ENCODE assay signal across 8 mouse cellular contexts in the genomic region with DNA sequence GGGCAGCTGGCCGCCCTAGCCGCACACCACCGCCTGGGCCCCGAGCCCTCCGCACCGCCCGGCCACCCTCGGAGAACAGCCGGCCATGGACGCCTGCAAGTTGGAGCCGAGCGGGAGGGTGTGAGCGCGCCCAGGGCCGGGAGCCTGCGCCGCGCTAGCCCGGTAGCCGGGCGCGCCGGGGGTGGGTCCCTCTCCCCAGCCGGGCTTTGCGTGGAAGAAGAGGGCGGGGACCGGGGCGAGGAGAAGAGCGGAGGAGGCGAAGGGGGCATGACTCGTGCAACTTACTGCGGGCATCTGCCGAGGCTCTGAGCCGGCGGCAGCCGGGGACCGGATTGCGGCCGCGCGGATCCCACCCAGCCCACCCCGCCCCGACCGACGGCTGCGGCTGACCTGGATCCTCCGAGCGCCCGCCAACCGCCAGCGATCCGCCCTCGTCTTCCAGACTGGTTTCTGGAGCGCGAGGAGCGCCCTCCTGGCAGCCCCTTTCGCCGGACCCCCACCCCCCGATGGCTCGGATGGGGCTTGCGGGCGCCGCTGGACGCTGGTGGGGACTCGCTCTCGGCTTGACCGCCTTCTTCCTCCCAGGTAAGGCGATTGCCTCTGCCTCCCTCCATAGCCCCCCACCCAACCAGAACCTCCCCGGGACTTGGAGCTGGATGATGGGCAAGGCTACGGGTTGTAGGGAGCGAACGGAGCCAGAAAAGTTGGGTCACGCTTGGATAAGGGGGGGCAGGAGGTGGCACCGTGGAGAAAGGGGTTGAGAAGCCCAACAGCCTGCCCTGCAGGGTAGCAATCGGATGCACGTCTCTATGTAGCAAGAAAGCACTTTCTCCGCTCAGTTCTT. TPM values are rescaled to one million over a fixed set of nuclear protein-coding genes. Genes with fewer than 3 reads are reported as not detected.
DNase-seq lines count a peak whose midpoint lies in the region; ATAC-seq and TF ChIP-seq lines count a peak whose summit lies in the region.

No protein-coding gene starts in this region.

- no peaks in the 10 kb centered on the region for H3K27me3 ChIP-seq in C2C12 (ENCODE audit: control insufficient read depth, insufficient read depth, insufficient read length)
- peaks cover 10% of the 10 kb centered on the region; the same call in 1 of the 2 replicates for H3K27me3 ChIP-seq in midbrain, embryonic 13.5 days

- H3K4me2 ChIP-seq in midbrain, embryonic 13.5 days (replicated peaks), result peak overlapping the region; percentile 91

- no peak for DNase-seq in frontal cortex, postnatal 10 days (ENCODE audit: low spot score in 2 of 2)
- DNase-seq in kidney, postnatal 25 days, result peak; percentile 40 to 69

- no peaks in the 10 kb centered on the region for H3K79me2 ChIP-seq in C2C12 (ENCODE audit: control insufficient read depth, insufficient read depth)

- peak overlapping the region; percentile 98 for H3K9ac ChIP-seq in midbrain, embryonic 13.5 days (replicated peaks)

- WGBS in midbrain, embryonic 13.5 days, result under 1% methylated on average over 72 of the region's 77 CpGs

- no peak for TF ChIP-seq CTCF in C2C12 (IDR thresholded peaks at IDR 0.05; ENCODE audit: control insufficient read depth, insufficient read depth, insufficient read length)

- no peaks in the 10 kb centered on the region; the same call in 1 of the 2 replicates for H3K4me1 ChIP-seq in brown adipose tissue, adult 24 weeks (ENCODE audit: control insufficient read depth, insufficient read depth, insufficient read length, low read length)
- H3K4me1 ChIP-seq in midbrain, embryonic 13.5 days (replicated peaks), result peaks cover 53% of the 10 kb centered on the region

- H3K79me3 ChIP-seq in C2C12 (ENCODE audit: low read depth), result no peaks in the 10 kb centered on the region

- ATAC-seq in frontal cortex, adult (ENCODE audit: low TSS enrichment), result peak; percentile 42
- ATAC-seq in granulocyte monocyte progenitor cell, adult 5-6 weeks (replicated peaks; ENCODE audit: poor library complexity, severe bottlenecking), result peak; percentile 31
- ATAC-seq in midbrain, embryonic 13.5 days, result peak; percentile 73
- ATAC-seq in megakaryocyte-erythroid progenitor cell, adult 5-6 weeks (replicated peaks; ENCODE audit: low FRiP score, low TSS enrichment, poor library complexity, severe bottlenecking), result no peak

- peak overlapping the region; percentile 32 for H3K4me3 ChIP-seq in C2C12 (ENCODE audit: insufficient read depth, poor library complexity, severe bottlenecking)
- peak overlapping the region; percentile 81 for H3K4me3 ChIP-seq in brown adipose tissue, adult 24 weeks (ENCODE audit: insufficient read depth, low read depth, low read length)
- H3K4me3 ChIP-seq in midbrain, embryonic 13.5 days (replicated peaks), result peak overlapping the region; percentile 95

- no peak overlapping the region for H3K27ac ChIP-seq in brown adipose tissue, adult 24 weeks (replicated peaks; ENCODE audit: low read depth, low read length)
- H3K27ac ChIP-seq in midbrain, embryonic 13.5 days, result peak overlapping the region; percentile 99

- peak overlapping the region; percentile 92 for H3ac ChIP-seq in C2C12 (ENCODE audit: control insufficient read depth, insufficient read length, low read depth)

- H3K9me3 ChIP-seq in midbrain, embryonic 13.5 days, result no peaks in the 10 kb centered on the region

- H3K36me3 ChIP-seq in C2C12 (ENCODE audit: control insufficient read depth, insufficient read depth), result no peaks in the 10 kb centered on the region
- H3K36me3 ChIP-seq in midbrain, embryonic 13.5 days, result no peaks in the 10 kb centered on the region

TF ChIP-seq in C2C12, 6 proteins besides CTCF, POLR2A, EP300 and RAD21:
- TF ChIP-seq MYOD1 (IDR thresholded peaks at IDR 0.05; ENCODE audit: control insufficient read depth, insufficient read length, low read depth) (no peak), MYOG (IDR thresholded peaks at IDR 0.05; ENCODE audit: control insufficient read depth, extremely low read depth, insufficient read length) (no peak), USF1 (IDR thresholded peaks at IDR 0.05; ENCODE audit: low read depth) (no peak), FOSL1 (IDR thresholded peaks at IDR 0.05; ENCODE audit: insufficient read depth, low read length, poor library complexity, severe bottlenecking) (no peak), MAX (IDR thresholded peaks at IDR 0.05) (no peak), CEBPB (IDR thresholded peaks at IDR 0.05; ENCODE audit: low read depth) (no peak)
TF ChIP-seq in C2C12: peak in this region for 0.

RNA-seq across cellular contexts. Expression of a gene that starts 0.6 kb away (rescaled TPM):
- polyA plus RNA-seq in C2C12 (2012; fragmentation: generic; extraction: Trizol), result 3.0 TPM
- polyA plus RNA-seq in brown adipose tissue, adult 24 weeks (2012; ENCODE audit: insufficient read depth, insufficient read length, missing spikeins), result 1.0 and 1.3 TPM in 2 replicates
- total RNA-seq in granulocyte monocyte progenitor cell, adult 5-6 weeks (2014; fragmentation: Nextera tagmentation), result 0.52 and 4.6 TPM in 2 replicates
- 0.31 and 0.52 TPM in 2 replicates for total RNA-seq in granulocyte monocyte progenitor cell, adult 5-6 weeks (2017)
- polyA plus RNA-seq in midbrain, embryonic 13.5 days (2015; fragmentation: Nextera tagmentation; extraction: Ambion mirVana), result 10.8 and 11.0 TPM in 2 replicates
- total RNA-seq in megakaryocyte-erythroid progenitor cell, adult 5-6 weeks (2014; fragmentation: Nextera tagmentation), result 2.5 and 3.0 TPM in 2 replicates
- 0.94 and 1.8 TPM in 2 replicates for total RNA-seq in megakaryocyte-erythroid progenitor cell, adult 5-6 weeks (2017)

Comparison
In these comparisons a context has a peak if more than half of its experiments do, and no peak if none do; other contexts are left out.
1. DNase-seq: peak in kidney, postnatal 25 days (2 of 2); none in frontal cortex, postnatal 10 days (0 of 2).
2. H3K4me3 ChIP-seq: peak in every context shown above with its lines; median percentile 95 in midbrain, embryonic 13.5 days; 81 in brown adipose tissue, adult 24 weeks; 32 in C2C12.